Mouse (Mus musculus): ENCODE results near the gene Ostf1.
"Not testable (repeated sequence)": the region's sequence is repeated elsewhere in the genome, so short reads cannot be mapped to it uniquely, and the experiment has no call there.

Gene Ostf1

GRCm38 (mm10) chr19:18597772-18598171 is 33.9 kb downstream of the Ostf1 start:
- no peak for DNase-seq

- no peak for DNase-seq
Measured at GRCm38 (mm10) chr19:18596876-18597275, 34.7 kb downstream of the Ostf1 start.

- DNase-seq: no peak
Measured at GRCm38 (mm10) chr19:18593722-18594121, 37.9 kb downstream of the Ostf1 start.

GRCm38 (mm10) chr19:18592919-18593318 is 38.7 kb downstream of the Ostf1 start:
- no peak for DNase-seq

- no peak for DNase-seq
Measured at GRCm38 (mm10) chr19:18590942-18591354, 40.7 kb downstream of the Ostf1 start.

GRCm38 (mm10) chr19:18590234-18590633 is 41.4 kb downstream of the Ostf1 start:
- DNase-seq: no peak

- DNase-seq: no peak
Measured at GRCm38 (mm10) chr19:18589276-18589675, 42.3 kb downstream of the Ostf1 start.

GRCm38 (mm10) chr19:18588801-18589200 is 42.8 kb downstream of the Ostf1 start:
- not testable (repeated sequence) for DNase-seq

GRCm38 (mm10) chr19:18588243-18588642 is 43.4 kb downstream of the Ostf1 start:
- DNase-seq: no peak

- no peak for DNase-seq
Measured at GRCm38 (mm10) chr19:18587118-18587517, 44.5 kb downstream of the Ostf1 start.

- DNase-seq: no peak
Measured at GRCm38 (mm10) chr19:18584621-18585020, 47.0 kb downstream of the Ostf1 start.

GRCm38 (mm10) chr19:18583706-18584105 is 47.9 kb downstream of the Ostf1 start:
- DNase-seq: no peak

- no peak for DNase-seq
Measured at GRCm38 (mm10) chr19:18582887-18583286, 48.7 kb downstream of the Ostf1 start.

GRCm38 (mm10) chr19:18582226-18582625 is 49.4 kb downstream of the Ostf1 start:
- DNase-seq: no peak

GRCm38 (mm10) chr19:18581046-18581445 is 50.6 kb downstream of the Ostf1 start:
- DNase-seq: no peak

GRCm38 (mm10) chr19:18579012-18579358 is 52.6 kb downstream of the Ostf1 start:
- DNase-seq: no peak

- no peak for DNase-seq
Measured at GRCm38 (mm10) chr19:18578216-18579011, 53.2 kb downstream of the Ostf1 start.

GRCm38 (mm10) chr19:18577348-18577747 is 54.3 kb downstream of the Ostf1 start:
- DNase-seq: no peak

GRCm38 (mm10) chr19:18575891-18576290 is 55.7 kb downstream of the Ostf1 start:
- DNase-seq: no peak

GRCm38 (mm10) chr19:18573907-18574306 is 57.7 kb downstream of the Ostf1 start:
- no peak for DNase-seq

GRCm38 (mm10) chr19:18573443-18573842 is 58.2 kb downstream of the Ostf1 start:
- DNase-seq: no peak

- no peak for DNase-seq
Measured at GRCm38 (mm10) chr19:18569496-18569895, 62.1 kb downstream of the Ostf1 start.

- DNase-seq: no peak
Measured at GRCm38 (mm10) chr19:18568828-18569430, 62.7 kb downstream of the Ostf1 start.

All from spleen, adult 18-20 months (tissue).